Mouse (Mus musculus) 3134 (cell line): Measurements from ENCODE around the gene Foxq1.

Experiments used
- DNase-seq: peaks from one replicate; pipeline ENCODE4 v3.0.0-alpha.2; 2011; ENCODE audit warnings: low spot score; ENCODE audit not compliant: insufficient read length; ENCODE audit errors: extremely low read depth

Gene Foxq1

GRCm38 (mm10) chr13:31567617-31568294 lies 11.8 kb downstream of the Foxq1 start:
- DNase-seq = peak; percentile 58

DNA sequence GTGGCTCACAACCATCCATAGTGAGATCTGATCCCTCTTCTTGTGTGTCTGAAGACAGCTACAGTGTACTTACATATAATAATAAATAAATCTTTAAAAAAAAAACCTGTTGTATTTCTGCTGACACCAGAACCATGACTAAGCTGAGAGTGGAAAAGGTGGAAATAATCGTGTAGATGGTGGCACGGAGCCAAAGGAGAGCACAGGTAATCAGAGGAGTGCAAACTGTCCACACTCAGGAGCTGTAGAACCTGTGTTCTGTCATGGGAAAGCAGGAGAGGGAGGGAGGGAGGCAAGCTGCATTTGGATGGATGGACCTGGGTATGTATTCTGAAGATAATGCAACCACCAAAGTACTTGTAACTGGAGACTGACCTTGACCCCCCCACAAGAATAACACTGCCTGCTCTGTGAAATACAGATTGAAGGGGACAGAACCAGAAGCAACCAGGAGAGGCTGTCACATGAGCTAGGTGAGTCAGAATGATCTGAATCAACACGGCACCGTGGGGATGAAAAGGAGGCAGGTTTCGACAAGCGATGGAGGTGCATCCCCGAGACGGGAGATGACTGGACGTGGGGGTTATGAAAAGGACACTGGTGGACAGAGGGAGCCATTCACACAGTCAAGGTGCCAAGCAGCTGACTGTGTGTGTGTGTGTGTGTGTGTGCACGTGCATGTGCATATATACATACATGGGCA lies 17.0 kb downstream of the Foxq1 start:
- DNase-seq = no peak

GRCm38 (mm10) chr13:31574627-31575026 lies 18.7 kb downstream of the Foxq1 start:
- DNase-seq = no peak

DNA sequence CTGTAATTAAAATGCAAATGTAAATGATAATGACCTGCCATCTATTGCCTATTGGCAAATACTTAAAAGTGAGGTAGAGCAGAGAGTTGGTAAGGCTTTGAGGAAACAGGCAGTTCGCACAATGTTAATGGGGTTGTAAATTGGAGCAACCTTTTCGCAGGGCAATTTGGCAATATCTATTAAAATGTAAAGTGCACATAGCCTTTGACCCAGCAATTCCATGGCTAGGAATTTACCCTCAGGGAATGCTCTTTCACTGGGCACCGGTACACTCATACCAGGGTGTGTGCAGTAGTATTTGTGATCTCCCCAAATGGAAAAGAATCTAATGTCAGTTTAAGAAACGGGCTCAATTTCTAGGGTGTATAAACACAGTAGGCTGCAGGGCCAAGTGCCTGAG lies 20.8 kb downstream of the Foxq1 start:
- no peak for DNase-seq

GRCm38 (mm10) chr13:31577576-31577975 lies 21.6 kb downstream of the Foxq1 start:
- DNase-seq = peak; percentile 55

- peak; percentile 52 for DNase-seq
Measured at GRCm38 (mm10) chr13:31578389-31578788, 22.5 kb downstream of the Foxq1 start.

- DNase-seq = no peak
Measured at GRCm38 (mm10) chr13:31579866-31580265, 23.9 kb downstream of the Foxq1 start.

- DNase-seq = no peak
Measured at GRCm38 (mm10) chr13:31587341-31587740, 31.4 kb downstream of the Foxq1 start.

DNA sequence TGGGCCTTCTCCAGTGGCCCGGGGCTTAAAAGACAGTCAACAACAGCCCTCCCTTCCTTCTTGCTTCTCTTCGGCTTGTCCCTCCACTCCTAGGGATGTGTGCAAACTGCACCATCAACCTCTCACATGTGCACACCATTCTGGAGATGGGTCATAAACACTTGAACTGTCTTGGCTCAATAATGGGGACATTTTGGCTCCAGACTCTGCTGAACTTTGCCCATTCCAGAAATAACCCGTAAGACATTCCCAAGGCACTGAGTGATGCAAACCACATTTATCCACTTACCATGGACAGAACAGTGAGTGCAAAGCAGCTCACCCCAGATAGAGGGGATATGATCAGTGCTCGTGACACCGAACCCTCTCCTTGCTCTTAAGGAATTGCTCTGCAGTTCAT lies 43.6 kb downstream of the Foxq1 start:
- DNase-seq = no peak

- no peak for DNase-seq
Measured at GRCm38 (mm10) chr13:31603964-31604363, 48.0 kb downstream of the Foxq1 start.
